Mouse (Mus musculus): ENCODE results near the gene Hist2h4. TPM values are rescaled to one million over a fixed set of nuclear protein-coding genes. Genes with fewer than 3 reads are reported as not detected.
"Not testable (repeated sequence)": the region's sequence is repeated elsewhere in the genome, so short reads cannot be mapped to it uniquely, and the experiment has no call there.

The Hist2h4 gene
- polyA plus RNA-seq, 1 experiment = 0.89 TPM

DNA sequence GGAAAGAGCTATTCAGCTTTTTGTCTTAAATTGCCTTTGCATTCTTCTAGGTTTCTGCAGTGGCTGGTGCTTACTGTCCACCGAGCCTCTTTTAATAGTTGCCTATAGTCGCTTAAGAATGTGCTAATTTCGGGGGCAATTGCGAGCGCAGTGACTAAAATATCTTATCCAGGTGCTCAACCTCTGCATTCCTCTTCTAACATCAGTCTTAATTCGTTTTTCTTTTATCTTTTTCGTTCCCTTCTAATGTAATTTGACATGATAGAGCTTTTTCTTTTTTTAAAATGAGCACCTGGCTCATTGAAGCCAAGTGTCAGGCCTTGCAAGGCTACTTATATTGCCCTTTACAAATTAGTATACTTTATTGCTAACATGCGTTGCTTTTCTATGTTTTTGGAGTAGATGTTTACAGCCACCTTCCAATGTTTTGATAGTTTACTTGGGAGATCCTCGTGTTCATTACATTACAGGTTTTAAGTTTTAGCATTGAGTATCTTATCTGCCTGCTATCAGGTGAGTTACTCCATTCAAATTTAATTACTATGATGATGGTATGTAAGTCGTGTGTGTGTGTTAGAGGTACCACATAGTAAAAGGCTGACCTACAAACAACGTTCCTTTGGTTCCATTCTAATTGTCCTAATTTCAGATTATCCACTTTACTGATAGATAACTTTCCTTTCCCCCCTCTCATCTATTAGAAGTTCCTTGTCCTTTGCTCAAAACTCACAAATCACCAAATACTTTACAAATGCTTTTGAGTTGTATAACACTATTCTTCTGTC is 15.6 kb downstream of the Hist2h4 start:
- Histone ChIP-seq H3K79me3 (ENCODE audit: low read depth) (peaks cover 2% of the 10 kb centered on the region), H3ac (ENCODE audit: control insufficient read depth, insufficient read length, low read depth) (peak overlapping the region; percentile 67), H3K27me3 (ENCODE audit: control insufficient read depth, insufficient read depth, insufficient read length) (no peaks in the 10 kb centered on the region), H3K79me2 (ENCODE audit: control insufficient read depth, insufficient read depth) (no peaks in the 10 kb centered on the region), H3K4me3 (ENCODE audit: insufficient read depth, poor library complexity, severe bottlenecking) (peak overlapping the region; percentile 25), H3K36me3 (ENCODE audit: control insufficient read depth, insufficient read depth) (no peaks in the 10 kb centered on the region)
- TF ChIP-seq CTCF (IDR thresholded peaks at IDR 0.05; ENCODE audit: control insufficient read depth, insufficient read depth, insufficient read length) = no peak

- not testable (repeated sequence) for H3K36me3 ChIP-seq (ENCODE audit: control insufficient read depth, insufficient read depth); H3K27me3 ChIP-seq (ENCODE audit: control insufficient read depth, insufficient read depth, insufficient read length); H3K79me2 ChIP-seq (ENCODE audit: control insufficient read depth, insufficient read depth); H3K79me3 ChIP-seq (ENCODE audit: low read depth)
- peak within 1 kb of the TSS; percentile 25 for H3K4me3 ChIP-seq (ENCODE audit: insufficient read depth, poor library complexity, severe bottlenecking)
- peak within 1 kb of the TSS; percentile 67 for H3ac ChIP-seq (ENCODE audit: control insufficient read depth, insufficient read length, low read depth)
These were observed 16.7 kb downstream of the Hist2h4 start, which contains the start of gene Hist2h3c1 for GRCm38 (mm10) chr3:96246427-96246856. TSS of gene Hist2h3c1 (plus strand) at chr3:96246685.

DNA sequence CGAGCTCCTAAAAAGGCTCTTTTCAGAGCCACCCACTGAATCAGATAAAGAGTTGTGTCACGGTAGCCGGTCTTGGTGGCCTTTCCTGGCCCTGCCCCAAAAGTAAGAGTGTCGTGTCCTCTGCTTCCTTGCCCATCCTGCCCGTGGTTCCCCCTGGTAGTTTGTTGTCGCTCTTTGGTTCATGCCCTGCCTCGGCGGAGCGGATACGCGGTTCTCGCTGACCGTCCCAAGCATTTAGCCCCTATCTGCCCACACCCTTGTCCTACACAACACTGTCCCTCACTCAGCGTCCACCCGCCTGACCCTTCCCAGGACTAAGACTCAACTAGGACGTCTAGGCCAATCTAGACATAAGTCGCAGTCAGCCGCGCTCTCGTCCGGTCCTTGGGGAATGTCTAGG is 17.1 kb downstream of the Hist2h4 start:
- H3K4me3 ChIP-seq (ENCODE audit: insufficient read depth, poor library complexity, severe bottlenecking); H3ac ChIP-seq (ENCODE audit: control insufficient read depth, insufficient read length, low read depth); H3K27me3 ChIP-seq (ENCODE audit: control insufficient read depth, insufficient read depth, insufficient read length); H3K79me2 ChIP-seq (ENCODE audit: control insufficient read depth, insufficient read depth); H3K79me3 ChIP-seq (ENCODE audit: low read depth); H3K36me3 ChIP-seq (ENCODE audit: control insufficient read depth, insufficient read depth): not testable (repeated sequence)

GRCm38 (mm10) chr3:96245003-96245886 is 17.9 kb downstream of the Hist2h4 start, which contains the start of gene Hist2h2aa1:
TSS of gene Hist2h2aa1 (plus strand) at chr3:96245497.
- H3K27me3 ChIP-seq (ENCODE audit: control insufficient read depth, insufficient read depth, insufficient read length); H3K79me2 ChIP-seq (ENCODE audit: control insufficient read depth, insufficient read depth); H3K79me3 ChIP-seq (ENCODE audit: low read depth); H3K36me3 ChIP-seq (ENCODE audit: control insufficient read depth, insufficient read depth): not testable (repeated sequence)
- TF ChIP-seq CEBPB (IDR thresholded peaks at IDR 0.05; ENCODE audit: low read depth) = peak; percentile 71
- Histone ChIP-seq H3K4me3 (ENCODE audit: insufficient read depth, poor library complexity, severe bottlenecking) (peak within 1 kb of the TSS; percentile 18), H3ac (ENCODE audit: control insufficient read depth, insufficient read length, low read depth) (peak within 1 kb of the TSS; percentile 91)

- H3K79me3 ChIP-seq (ENCODE audit: low read depth) = peaks cover 2% of the 10 kb centered on the region
- no peak overlapping the region for H3K4me3 ChIP-seq (ENCODE audit: insufficient read depth, poor library complexity, severe bottlenecking)
- H3K79me2 ChIP-seq (ENCODE audit: control insufficient read depth, insufficient read depth) = no peaks in the 10 kb centered on the region
- H3K27me3 ChIP-seq (ENCODE audit: control insufficient read depth, insufficient read depth, insufficient read length) = no peaks in the 10 kb centered on the region
- H3ac ChIP-seq (ENCODE audit: control insufficient read depth, insufficient read length, low read depth) = peak overlapping the region; percentile 2
- H3K36me3 ChIP-seq (ENCODE audit: control insufficient read depth, insufficient read depth) = no peaks in the 10 kb centered on the region
- TF ChIP-seq MYOG (IDR thresholded peaks at IDR 0.05; ENCODE audit: control insufficient read depth, extremely low read depth, insufficient read length) (no peak), CEBPB (IDR thresholded peaks at IDR 0.05; ENCODE audit: low read depth) (no peak), USF1 (IDR thresholded peaks at IDR 0.05; ENCODE audit: low read depth) (no peak), MAX (IDR thresholded peaks at IDR 0.05) (no peak), FOSL1 (IDR thresholded peaks at IDR 0.05; ENCODE audit: insufficient read depth, low read length, poor library complexity, severe bottlenecking) (no peak), MYOD1 (IDR thresholded peaks at IDR 0.05; ENCODE audit: control insufficient read depth, insufficient read length, low read depth) (no peak), CTCF (IDR thresholded peaks at IDR 0.05; ENCODE audit: control insufficient read depth, insufficient read depth, insufficient read length) (no peak)
These were observed 19.1 kb downstream of the Hist2h4 start for GRCm38 (mm10) chr3:96243921-96244572.

GRCm38 (mm10) chr3:96240799-96241197 is 22.3 kb downstream of the Hist2h4 start:
- Histone ChIP-seq H3K4me3 (ENCODE audit: insufficient read depth, poor library complexity, severe bottlenecking) (no peak overlapping the region), H3ac (ENCODE audit: control insufficient read depth, insufficient read length, low read depth) (no peak overlapping the region)

GRCm38 (mm10) chr3:96239949-96240798 is 22.9 kb downstream of the Hist2h4 start, which contains the start of gene Hist2h2aa2:
TSS of gene Hist2h2aa2 (minus strand) at chr3:96240276.
- Histone ChIP-seq H3K4me3 (ENCODE audit: insufficient read depth, poor library complexity, severe bottlenecking) (peak within 1 kb of the TSS; percentile 29), H3ac (ENCODE audit: control insufficient read depth, insufficient read length, low read depth) (peak within 1 kb of the TSS; percentile 35)
- H3K79me2 ChIP-seq (ENCODE audit: control insufficient read depth, insufficient read depth); H3K27me3 ChIP-seq (ENCODE audit: control insufficient read depth, insufficient read depth, insufficient read length); H3K79me3 ChIP-seq (ENCODE audit: low read depth); H3K36me3 ChIP-seq (ENCODE audit: control insufficient read depth, insufficient read depth): not testable (repeated sequence)

More at GRCm38 (mm10) chr3:96240799-96241197, 22.3 kb downstream of the Hist2h4 start:
- H3K36me3 ChIP-seq (ENCODE audit: control insufficient read depth, insufficient read depth) = no peaks in the 10 kb centered on the region
- no peaks in the 10 kb centered on the region for H3K79me2 ChIP-seq (ENCODE audit: control insufficient read depth, insufficient read depth)
- no peaks in the 10 kb centered on the region for H3K27me3 ChIP-seq (ENCODE audit: control insufficient read depth, insufficient read depth, insufficient read length)
- TF ChIP-seq MYOG (IDR thresholded peaks at IDR 0.05; ENCODE audit: control insufficient read depth, extremely low read depth, insufficient read length) (no peak), MAX (IDR thresholded peaks at IDR 0.05) (no peak), FOSL1 (IDR thresholded peaks at IDR 0.05; ENCODE audit: insufficient read depth, low read length, poor library complexity, severe bottlenecking) (no peak), CTCF (IDR thresholded peaks at IDR 0.05; ENCODE audit: control insufficient read depth, insufficient read depth, insufficient read length) (no peak), USF1 (IDR thresholded peaks at IDR 0.05; ENCODE audit: low read depth) (no peak), MYOD1 (IDR thresholded peaks at IDR 0.05; ENCODE audit: control insufficient read depth, insufficient read length, low read depth) (no peak), CEBPB (IDR thresholded peaks at IDR 0.05; ENCODE audit: low read depth) (no peak)
- no peaks in the 10 kb centered on the region for H3K79me3 ChIP-seq (ENCODE audit: low read depth)

GRCm38 (mm10) chr3:96238954-96239793 is 23.9 kb downstream of the Hist2h4 start, which contains the start of gene Hist2h3c2:
TSS of gene Hist2h3c2 (minus strand) at chr3:96239127.
- H3K36me3 ChIP-seq (ENCODE audit: control insufficient read depth, insufficient read depth); H3K79me3 ChIP-seq (ENCODE audit: low read depth); H3K79me2 ChIP-seq (ENCODE audit: control insufficient read depth, insufficient read depth); H3K27me3 ChIP-seq (ENCODE audit: control insufficient read depth, insufficient read depth, insufficient read length): not testable (repeated sequence)
- peak within 1 kb of the TSS; percentile 68 for H3ac ChIP-seq (ENCODE audit: control insufficient read depth, insufficient read length, low read depth)
- peak within 1 kb of the TSS; percentile 42 for H3K4me3 ChIP-seq (ENCODE audit: insufficient read depth, poor library complexity, severe bottlenecking)
